Mouse (Mus musculus) forebrain, embryonic 15.5 days (tissue): ENCODE data around the gene Ern2. TPM values are rescaled to one million over a fixed set of nuclear protein-coding genes. Genes with fewer than 3 reads are reported as not detected.

Experiments
- polyA plus RNA-seq: library from polyadenylated mRNA; unstranded; fragments of >200 nt; fragmentation: Nextera tagmentation; extraction: Ambion mirVana; gene quantifications from 2 replicates; pipeline ENCODE4 v1.2.1, GENCODE M21; 2015

Ern2 gene
- polyA plus RNA-seq, 1 experiment from 2014 or later, result 0.97 TPM

Other genes starting within 250 kb of the Ern2 start
- gene Cog7, start 204.5 kb downstream of the Ern2 start, polyA plus RNA-seq, result 21.4 and 22.1 TPM in 2 replicates
- gene Gga2, start 165.0 kb downstream of the Ern2 start, polyA plus RNA-seq, result 66.7 and 69.4 TPM in 2 replicates
- 61.3 and 65.2 TPM in 2 replicates for gene Ubfd1, start 119.0 kb downstream of the Ern2 start, polyA plus RNA-seq
- 11.6 and 12.7 TPM in 2 replicates for gene Ears2, start 118.9 kb downstream of the Ern2 start, polyA plus RNA-seq
- 525 and 527 TPM in 2 replicates for gene Ndufab1, start 84.3 kb downstream of the Ern2 start, polyA plus RNA-seq
- 8.0 and 8.7 TPM in 2 replicates for gene Palb2, start 53.2 kb downstream of the Ern2 start, polyA plus RNA-seq
- gene Dctn5, start 53.2 kb downstream of the Ern2 start, polyA plus RNA-seq, result 155 and 160 TPM in 2 replicates
- gene Plk1, start 26.8 kb downstream of the Ern2 start, polyA plus RNA-seq, result 50.9 and 62.2 TPM in 2 replicates
- 0.31 and 0.83 TPM in 2 replicates for gene Chp2, start 33.3 kb upstream of the Ern2 start, polyA plus RNA-seq
- gene Prkcb, start 102.5 kb upstream of the Ern2 start, polyA plus RNA-seq, result 42.9 and 48.6 TPM in 2 replicates